Mouse (Mus musculus): ENCODE results near the gene Abca13. TPM values are rescaled to one million over a fixed set of nuclear protein-coding genes. Genes with fewer than 3 reads are reported as not detected.

Gene Abca13
- polyA plus RNA-seq, 2 experiments, result 0.01 TPM; not detected in 1

DNA sequence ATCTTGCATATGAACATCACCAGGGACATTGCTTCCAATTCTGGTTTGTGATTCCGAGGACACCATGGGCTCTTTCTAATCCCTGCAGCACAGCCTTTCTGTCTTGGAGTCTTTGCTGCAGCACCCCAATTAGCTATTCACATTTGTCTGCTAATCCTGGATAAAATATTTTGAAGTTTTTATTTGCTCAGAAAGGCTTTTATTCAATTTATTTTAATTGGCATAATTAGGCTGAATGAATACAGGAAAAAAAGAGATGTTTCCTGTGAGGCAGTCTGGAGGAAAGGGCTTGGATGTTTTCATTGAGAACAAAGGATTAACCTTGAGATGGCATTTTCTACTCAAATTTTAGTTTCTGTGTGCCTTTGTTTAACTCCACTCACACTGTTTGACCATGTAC lies 428.2 kb downstream of the Abca13 start:
- Histone ChIP-seq H3K36me3 (ENCODE audit: control insufficient read depth, insufficient read depth, low read length) (no peaks in the 10 kb centered on the region), H3K27ac (replicated peaks; ENCODE audit: low read depth, low read length) (no peak overlapping the region), H3K4me3 (replicated peaks; ENCODE audit: low read length) (no peak overlapping the region), H3K4me1 (ENCODE audit: control insufficient read depth, insufficient read depth, low read length) (no peaks in the 10 kb centered on the region), H3K4me2 (replicated peaks; ENCODE audit: low read depth, low read length, severe bottlenecking) (no peak overlapping the region), H3K9ac (ENCODE audit: low read depth, low read length, severe bottlenecking) (no peak overlapping the region), H3K9me3 (ENCODE audit: control insufficient read depth, low read length) (no peaks in the 10 kb centered on the region), H3K27me3 (ENCODE audit: control insufficient read depth, insufficient read depth, low read length) (no peaks in the 10 kb centered on the region)
- ATAC-seq (ENCODE audit: low FRiP score, low read depth) (no peak), DNase-seq (ENCODE audit: low spot score) (no peak)
- no peak for TF ChIP-seq POLR2A (IDR thresholded peaks at IDR 0.05; ENCODE audit: borderline replicate concordance, extremely low read depth, insufficient read depth, insufficient read length)
- 63% methylated on average over 1 of the region's 1 CpGs for WGBS

GRCm38 (mm10) chr11:9622888-9623287 lies 431.1 kb downstream of the Abca13 start:
- no peak overlapping the region for H3K4me2 ChIP-seq (replicated peaks; ENCODE audit: low read depth, low read length, severe bottlenecking)
- H3K36me3 ChIP-seq (ENCODE audit: control insufficient read depth, insufficient read depth, low read length), result no peaks in the 10 kb centered on the region
- no peaks in the 10 kb centered on the region for H3K4me1 ChIP-seq (ENCODE audit: control insufficient read depth, insufficient read depth, low read length)
- no peak for DNase-seq (ENCODE audit: low spot score)
- WGBS, result 80% methylated on average over 2 of the region's 2 CpGs
- H3K9ac ChIP-seq (ENCODE audit: low read depth, low read length, severe bottlenecking), result no peak overlapping the region
- no peak overlapping the region for H3K27ac ChIP-seq (replicated peaks; ENCODE audit: low read depth, low read length)
- no peak for TF ChIP-seq POLR2A (IDR thresholded peaks at IDR 0.05; ENCODE audit: borderline replicate concordance, extremely low read depth, insufficient read depth, insufficient read length)
- H3K27me3 ChIP-seq (ENCODE audit: control insufficient read depth, insufficient read depth, low read length), result no peaks in the 10 kb centered on the region
- ATAC-seq (ENCODE audit: low FRiP score, low read depth), result no peak
- no peaks in the 10 kb centered on the region for H3K9me3 ChIP-seq (ENCODE audit: control insufficient read depth, low read length)
- no peak overlapping the region for H3K4me3 ChIP-seq (replicated peaks; ENCODE audit: low read length)

GRCm38 (mm10) chr11:9624753-9625152 lies 433.0 kb downstream of the Abca13 start:
- no peak for TF ChIP-seq POLR2A (IDR thresholded peaks at IDR 0.05; ENCODE audit: borderline replicate concordance, extremely low read depth, insufficient read depth, insufficient read length)
- no peak for DNase-seq (ENCODE audit: low spot score)
- H3K4me2 ChIP-seq (replicated peaks; ENCODE audit: low read depth, low read length, severe bottlenecking), result no peak overlapping the region
- no peaks in the 10 kb centered on the region for H3K27me3 ChIP-seq (ENCODE audit: control insufficient read depth, insufficient read depth, low read length)
- WGBS, result 73% methylated on average over 1 of the region's 1 CpGs
- H3K9ac ChIP-seq (ENCODE audit: low read depth, low read length, severe bottlenecking), result no peak overlapping the region
- no peaks in the 10 kb centered on the region for H3K4me1 ChIP-seq (ENCODE audit: control insufficient read depth, insufficient read depth, low read length)
- no peak overlapping the region for H3K27ac ChIP-seq (replicated peaks; ENCODE audit: low read depth, low read length)
- H3K9me3 ChIP-seq (ENCODE audit: control insufficient read depth, low read length), result no peaks in the 10 kb centered on the region
- H3K36me3 ChIP-seq (ENCODE audit: control insufficient read depth, insufficient read depth, low read length), result no peaks in the 10 kb centered on the region
- H3K4me3 ChIP-seq (replicated peaks; ENCODE audit: low read length), result no peak overlapping the region
- no peak for ATAC-seq (ENCODE audit: low FRiP score, low read depth)

GRCm38 (mm10) chr11:9625812-9626211 lies 434.1 kb downstream of the Abca13 start:
- WGBS, result 89% methylated on average over 1 of the region's 1 CpGs

GRCm38 (mm10) chr11:9647272-9647671 lies 455.5 kb downstream of the Abca13 start:
- no peak for ATAC-seq (ENCODE audit: low FRiP score, low read depth)
- WGBS, result 66% methylated on average over 3 of the region's 3 CpGs
- Histone ChIP-seq H3K9me3 (ENCODE audit: control insufficient read depth, low read length) (no peaks in the 10 kb centered on the region), H3K27ac (replicated peaks; ENCODE audit: low read depth, low read length) (no peak overlapping the region), H3K27me3 (ENCODE audit: control insufficient read depth, insufficient read depth, low read length) (no peaks in the 10 kb centered on the region), H3K4me3 (replicated peaks; ENCODE audit: low read length) (no peak overlapping the region), H3K4me2 (replicated peaks; ENCODE audit: low read depth, low read length, severe bottlenecking) (no peak overlapping the region), H3K36me3 (ENCODE audit: control insufficient read depth, insufficient read depth, low read length) (no peaks in the 10 kb centered on the region), H3K9ac (ENCODE audit: low read depth, low read length, severe bottlenecking) (no peak overlapping the region), H3K4me1 (ENCODE audit: control insufficient read depth, insufficient read depth, low read length) (no peaks in the 10 kb centered on the region)
- DNase-seq (ENCODE audit: low spot score), result no peak
- TF ChIP-seq POLR2A (IDR thresholded peaks at IDR 0.05; ENCODE audit: borderline replicate concordance, extremely low read depth, insufficient read depth, insufficient read length), result no peak

More at GRCm38 (mm10) chr11:9625812-9626211, 434.1 kb downstream of the Abca13 start:
- H3K9ac ChIP-seq (ENCODE audit: low read depth, low read length, severe bottlenecking), result no peak overlapping the region
- no peak overlapping the region for H3K4me2 ChIP-seq (replicated peaks; ENCODE audit: low read depth, low read length, severe bottlenecking)
- H3K27me3 ChIP-seq (ENCODE audit: control insufficient read depth, insufficient read depth, low read length), result no peaks in the 10 kb centered on the region
- no peak for TF ChIP-seq POLR2A (IDR thresholded peaks at IDR 0.05; ENCODE audit: borderline replicate concordance, extremely low read depth, insufficient read depth, insufficient read length)
- no peaks in the 10 kb centered on the region for H3K36me3 ChIP-seq (ENCODE audit: control insufficient read depth, insufficient read depth, low read length)
- H3K27ac ChIP-seq (replicated peaks; ENCODE audit: low read depth, low read length), result no peak overlapping the region
- H3K4me3 ChIP-seq (replicated peaks; ENCODE audit: low read length), result no peak overlapping the region
- DNase-seq (ENCODE audit: low spot score) (no peak), ATAC-seq (ENCODE audit: low FRiP score, low read depth) (no peak)
- no peaks in the 10 kb centered on the region for H3K9me3 ChIP-seq (ENCODE audit: control insufficient read depth, low read length)
- H3K4me1 ChIP-seq (ENCODE audit: control insufficient read depth, insufficient read depth, low read length), result no peaks in the 10 kb centered on the region

DNA sequence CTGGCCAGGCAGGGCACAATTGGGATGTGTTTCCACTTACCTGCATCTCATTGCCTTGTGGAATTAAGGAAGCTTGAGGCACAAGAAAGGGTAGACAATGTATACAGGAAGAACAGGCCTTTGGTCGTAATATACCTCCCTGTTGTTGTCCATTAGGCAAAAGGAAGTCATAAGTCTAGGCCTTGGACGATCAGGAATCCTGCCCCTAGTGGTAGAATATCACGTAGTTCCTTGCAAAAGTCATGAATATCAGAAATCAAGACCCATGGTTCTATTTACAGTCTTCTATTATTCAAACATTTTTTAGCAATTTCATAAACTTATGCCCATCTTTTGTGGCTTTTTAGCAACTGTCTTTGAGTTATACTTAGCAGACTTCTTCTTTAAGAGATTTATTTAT lies 456.2 kb downstream of the Abca13 start:
- no peak for ATAC-seq (ENCODE audit: low FRiP score, low read depth)
- H3K36me3 ChIP-seq (ENCODE audit: control insufficient read depth, insufficient read depth, low read length), result no peaks in the 10 kb centered on the region
- H3K9me3 ChIP-seq (ENCODE audit: control insufficient read depth, low read length), result no peaks in the 10 kb centered on the region
- no peak for DNase-seq (ENCODE audit: low spot score)
- no peak overlapping the region for H3K27ac ChIP-seq (replicated peaks; ENCODE audit: low read depth, low read length)
- H3K9ac ChIP-seq (ENCODE audit: low read depth, low read length, severe bottlenecking), result no peak overlapping the region
- WGBS, result 59% methylated on average over 3 of the region's 3 CpGs
- H3K4me3 ChIP-seq (replicated peaks; ENCODE audit: low read length), result no peak overlapping the region
- TF ChIP-seq POLR2A (IDR thresholded peaks at IDR 0.05; ENCODE audit: borderline replicate concordance, extremely low read depth, insufficient read depth, insufficient read length), result no peak
- no peaks in the 10 kb centered on the region for H3K4me1 ChIP-seq (ENCODE audit: control insufficient read depth, insufficient read depth, low read length)
- H3K27me3 ChIP-seq (ENCODE audit: control insufficient read depth, insufficient read depth, low read length), result no peaks in the 10 kb centered on the region
- H3K4me2 ChIP-seq (replicated peaks; ENCODE audit: low read depth, low read length, severe bottlenecking), result no peak overlapping the region

Data from limb, embryonic 14.5 days (tissue).